Mouse (Mus musculus) C2C12 (cell line): Measurements from ENCODE around the gene Eno2.
"Not testable (repeated sequence)": the region's sequence is repeated elsewhere in the genome, so short reads cannot be mapped to it uniquely, and the experiment has no call there.

ENCODE experiments used
- CTCF ChIP-seq: IDR thresholded peaks from one replicate; pipeline ENCODE4 v1.5.1; 2011; ENCODE audit not compliant: control insufficient read depth, insufficient read depth, insufficient read length
- MAX ChIP-seq: IDR thresholded peaks from one replicate; pipeline ENCODE4 v1.6.1; 2011; ENCODE audit warnings: mild to moderate bottlenecking, control low read depth
- MYOD1 ChIP-seq: IDR thresholded peaks from one replicate; pipeline ENCODE4 v1.6.1; 2011; ENCODE audit warnings: low read depth; ENCODE audit not compliant: control insufficient read depth, insufficient read length
- MYOG ChIP-seq: IDR thresholded peaks from one replicate; pipeline ENCODE4 v1.6.1; 2011; ENCODE audit not compliant: control insufficient read depth, insufficient read length; ENCODE audit errors: extremely low read depth
- USF1 ChIP-seq: IDR thresholded peaks from one replicate; pipeline ENCODE4 v1.6.1; 2011; ENCODE audit warnings: low read depth, mild to moderate bottlenecking, control low read depth, moderate library complexity

- not testable (repeated sequence) for TF ChIP-seq CTCF, USF1, MYOG, MAX, MYOD1
These were observed 41.3 kb upstream of the Eno2 start for GRCm38 (mm10) chr6:124810566-124811402.
